Mouse (Mus musculus): ENCODE results near the gene Adam6b. TPM values are rescaled to one million over a fixed set of nuclear protein-coding genes. Genes with fewer than 3 reads are reported as not detected.
"Not testable (repeated sequence)": the region's sequence is repeated elsewhere in the genome, so short reads cannot be mapped to it uniquely, and the experiment has no call there.

The Adam6b gene
- not detected in 2 replicates for polyA plus RNA-seq (2016; fragmentation: Nextera tagmentation; extraction: Ambion mirVana)

GRCm38 (mm10) chr12:113489211-113489610 is at the start of gene Adam6b:
Gene Adam6b, plus strand, starts transcription at chr12:113489511.
- not testable (repeated sequence) for H3K27me3 ChIP-seq; H3K9ac ChIP-seq; H3K27ac ChIP-seq; H3K4me3 ChIP-seq; H3K36me3 ChIP-seq; H3K4me1 ChIP-seq; H3K4me2 ChIP-seq (replicated peaks); ATAC-seq (ENCODE audit: low FRiP score); H3K9me3 ChIP-seq (replicated peaks)
- WGBS: 87% methylated on average over 1 of the region's 1 CpGs

GRCm38 (mm10) chr12:113446061-113446460 is 43.2 kb upstream of the Adam6b start:
- no peak overlapping the region for H3K27ac ChIP-seq
- 97% methylated on average over 1 of the region's 1 CpGs for WGBS
- H3K27me3 ChIP-seq: no peaks in the 10 kb centered on the region
- no peaks in the 10 kb centered on the region for H3K9me3 ChIP-seq (replicated peaks)
- H3K4me3 ChIP-seq: no peak overlapping the region
- no peaks in the 10 kb centered on the region for H3K36me3 ChIP-seq
- H3K4me2 ChIP-seq (replicated peaks): no peak overlapping the region
- no peak for ATAC-seq (ENCODE audit: low FRiP score)
- H3K9ac ChIP-seq: no peak overlapping the region
- H3K4me1 ChIP-seq: no peaks in the 10 kb centered on the region

GRCm38 (mm10) chr12:113476164-113476563 is 13.1 kb upstream of the Adam6b start:
- H3K4me3 ChIP-seq: no peak overlapping the region
- H3K4me1 ChIP-seq: no peaks in the 10 kb centered on the region
- peaks cover 5% of the 10 kb centered on the region for H3K9me3 ChIP-seq (replicated peaks)
- H3K4me2 ChIP-seq (replicated peaks): no peak overlapping the region
- no peaks in the 10 kb centered on the region for H3K36me3 ChIP-seq
- ATAC-seq (ENCODE audit: low FRiP score): no peak
- WGBS: 81% methylated on average over 2 of the region's 2 CpGs
- H3K27ac ChIP-seq: no peak overlapping the region
- H3K9ac ChIP-seq: no peak overlapping the region
- H3K27me3 ChIP-seq: no peaks in the 10 kb centered on the region

GRCm38 (mm10) chr12:113482147-113482546 is 7.2 kb upstream of the Adam6b start:
- H3K9ac ChIP-seq: no peak overlapping the region

GRCm38 (mm10) chr12:113482661-113483389 is 6.5 kb upstream of the Adam6b start:
- Histone ChIP-seq H3K4me2 (replicated peaks) (no peak overlapping the region), H3K9ac (no peak overlapping the region), H3K36me3 (no peaks in the 10 kb centered on the region), H3K4me3 (no peak overlapping the region), H3K27ac (no peak overlapping the region), H3K4me1 (no peaks in the 10 kb centered on the region), H3K9me3 (replicated peaks) (peaks cover 21% of the 10 kb centered on the region), H3K27me3 (no peaks in the 10 kb centered on the region)
- 59% methylated on average over 4 of the region's 4 CpGs for WGBS
- no peak for ATAC-seq (ENCODE audit: low FRiP score)

More at GRCm38 (mm10) chr12:113482147-113482546, 7.2 kb upstream of the Adam6b start:
- H3K27ac ChIP-seq: no peak overlapping the region
- H3K4me1 ChIP-seq: no peaks in the 10 kb centered on the region
- peaks cover 21% of the 10 kb centered on the region for H3K9me3 ChIP-seq (replicated peaks)
- H3K36me3 ChIP-seq: no peaks in the 10 kb centered on the region
- ATAC-seq (ENCODE audit: low FRiP score): no peak
- 82% methylated on average over 2 of the region's 2 CpGs for WGBS
- H3K27me3 ChIP-seq: no peaks in the 10 kb centered on the region
- H3K4me3 ChIP-seq: no peak overlapping the region
- no peak overlapping the region for H3K4me2 ChIP-seq (replicated peaks)

GRCm38 (mm10) chr12:113483492-113484162 is 5.7 kb upstream of the Adam6b start:
- no peak overlapping the region for H3K27ac ChIP-seq
- H3K4me3 ChIP-seq: no peak overlapping the region
- 95% methylated on average over 2 of the region's 2 CpGs for WGBS
- no peaks in the 10 kb centered on the region for H3K4me1 ChIP-seq
- no peak overlapping the region for H3K4me2 ChIP-seq (replicated peaks)
- no peak for ATAC-seq (ENCODE audit: low FRiP score)
- no peak overlapping the region for H3K9ac ChIP-seq
- H3K36me3 ChIP-seq: no peaks in the 10 kb centered on the region
- peaks cover 21% of the 10 kb centered on the region for H3K9me3 ChIP-seq (replicated peaks)
- no peaks in the 10 kb centered on the region for H3K27me3 ChIP-seq

- Histone ChIP-seq H3K4me2 (replicated peaks) (no peak overlapping the region), H3K27ac (no peak overlapping the region), H3K4me1 (no peaks in the 10 kb centered on the region), H3K9me3 (replicated peaks) (peaks cover 21% of the 10 kb centered on the region), H3K27me3 (no peaks in the 10 kb centered on the region), H3K9ac (no peak overlapping the region), H3K4me3 (no peak overlapping the region), H3K36me3 (no peaks in the 10 kb centered on the region)
- no peak for ATAC-seq (ENCODE audit: low FRiP score)
- 42% methylated on average over 2 of the region's 2 CpGs for WGBS
Observed at GRCm38 (mm10) chr12:113484971-113485485, 4.3 kb upstream of the Adam6b start.

- not testable (repeated sequence) for H3K36me3 ChIP-seq; H3K4me2 ChIP-seq (replicated peaks); H3K4me3 ChIP-seq; H3K27me3 ChIP-seq; H3K27ac ChIP-seq; H3K9me3 ChIP-seq (replicated peaks); H3K9ac ChIP-seq; H3K4me1 ChIP-seq
- ATAC-seq (ENCODE audit: low FRiP score): peak; percentile 22; the same call in 1 of the 2 replicates
Observed at GRCm38 (mm10) chr12:113487693-113488092, 1.6 kb upstream of the Adam6b start.

- Histone ChIP-seq H3K4me3 (no peak overlapping the region), H3K9ac (no peak overlapping the region), H3K9me3 (replicated peaks) (peaks cover 5% of the 10 kb centered on the region; the same call in 1 of the 2 replicates), H3K4me1 (no peaks in the 10 kb centered on the region), H3K4me2 (replicated peaks) (no peak overlapping the region), H3K27me3 (no peaks in the 10 kb centered on the region), H3K27ac (no peak overlapping the region), H3K36me3 (no peaks in the 10 kb centered on the region)
- ATAC-seq (ENCODE audit: low FRiP score): no peak
- WGBS: 82% methylated on average over 2 of the region's 2 CpGs
Observed at GRCm38 (mm10) chr12:113525901-113526300, 36.6 kb downstream of the Adam6b start.

Other genes with a start within 250 kb of the Adam6b start
- gene Adam6a, start 54.4 kb downstream of the Adam6b start, polyA plus RNA-seq (2016; fragmentation: Nextera tagmentation; extraction: Ambion mirVana): not detected in 2 replicates